Mouse (Mus musculus) hindbrain, embryonic 16.5 days (tissue): ENCODE measurements at regions not wholly inside any gene's neighbourhood (a gene's known extent, or its start where the extent isn't known, plus 50 kb on each side); places are given as distances from the start of the nearest gene placed in this dataset.

Source experiments
- ATAC-seq: fragments of 200-750 bp; cut with Nextera tagmentation; 2 replicates; pipeline ENCODE4 v1.8.0; 2017; ENCODE audit warnings: moderate TSS enrichment, moderate library complexity
- H3K27ac ChIP-seq: fragments of 300-500 bp; sonication (generic); 2 replicates; pipeline ENCODE4 v1.5.1; 2014; ENCODE audit warnings: low read depth, mild to moderate bottlenecking, control low read depth, low read length, moderate library complexity
- H3K27me3 ChIP-seq: fragments of 300-500 bp; sonication (generic); replicated peaks from 2 replicates; pipeline ENCODE4 v1.6.1; 2014; ENCODE audit warnings: low read length; ENCODE audit not compliant: control insufficient read depth, insufficient read depth
- H3K36me3 ChIP-seq: fragments of 300-500 bp; sonication (generic); 2 replicates; pipeline ENCODE4 v1.6.1; 2014; ENCODE audit warnings: mild to moderate bottlenecking, low read length, moderate library complexity, mixed read lengths; ENCODE audit not compliant: control insufficient read depth, insufficient read depth
- H3K4me1 ChIP-seq: fragments of 300-500 bp; sonication (generic); 2 replicates; pipeline ENCODE4 v1.6.1; 2014; ENCODE audit warnings: low read depth, low read length; ENCODE audit not compliant: control insufficient read depth, insufficient read depth
- H3K4me2 ChIP-seq: fragments of 300-500 bp; sonication (generic); 2 replicates; pipeline ENCODE4 v1.6.1; 2014; ENCODE audit warnings: mild to moderate bottlenecking, low read length, control low read depth, moderate library complexity
- H3K4me3 ChIP-seq: fragments of 300-500 bp; sonication (generic); 2 replicates; pipeline ENCODE4 v1.5.1; 2014; ENCODE audit warnings: mild to moderate bottlenecking, low read length, control low read depth, moderate library complexity
- H3K9ac ChIP-seq: fragments of 300-500 bp; sonication (generic); 2 replicates; pipeline ENCODE4 v1.6.1; 2014; ENCODE audit warnings: low read depth, mild to moderate bottlenecking, control low read depth, low read length, moderate library complexity
- H3K9me3 ChIP-seq: fragments of 300-500 bp; sonication (generic); 2 replicates; pipeline ENCODE4 v1.6.1; 2014; ENCODE audit warnings: mild to moderate bottlenecking, low read length, moderate library complexity; ENCODE audit not compliant: control insufficient read depth
- WGBS: fragments of 180-500 bp; shearing (Covaris S2); extraction: QIAGEN DNeasy Blood & Tissue Kit; methylation state at CpG from one replicate; pipeline ENCODE4 v1.1.7; 2014; 5-methylcytosine and 5-hydroxymethylcytosine counted together

- H3K27ac ChIP-seq: no peak overlapping the region
- no peaks in the 10 kb centered on the region for H3K36me3 ChIP-seq
- no peak overlapping the region for H3K9ac ChIP-seq
- no peaks in the 10 kb centered on the region for H3K9me3 ChIP-seq
- H3K4me2 ChIP-seq: no peak overlapping the region
- no peaks in the 10 kb centered on the region for H3K4me1 ChIP-seq
- no peak overlapping the region for H3K4me3 ChIP-seq
- WGBS: 91% methylated on average over 4 of the region's 4 CpGs
- H3K27me3 ChIP-seq: no peaks in the 10 kb centered on the region
- no peak for ATAC-seq
Observed at GRCm38 (mm10) chr6:51263595-51263994, 168.9 kb upstream of the Nfe2l3 start.

GRCm38 (mm10) chr6:51265329-51265728 is 167.1 kb upstream of the Nfe2l3 start:
- no peaks in the 10 kb centered on the region for H3K9me3 ChIP-seq
- H3K27ac ChIP-seq: no peak overlapping the region
- H3K4me2 ChIP-seq: no peak overlapping the region
- no peak for ATAC-seq
- no peak overlapping the region for H3K4me3 ChIP-seq
- 88% methylated on average over 3 of the region's 3 CpGs for WGBS
- no peaks in the 10 kb centered on the region for H3K36me3 ChIP-seq
- peaks cover 8% of the 10 kb centered on the region; the same call in 1 of the 2 replicates for H3K4me1 ChIP-seq
- H3K9ac ChIP-seq: no peak overlapping the region
- no peaks in the 10 kb centered on the region; the same call in 1 of the 2 replicates for H3K27me3 ChIP-seq

- ATAC-seq: no peak
- no peak overlapping the region for H3K4me2 ChIP-seq
- H3K36me3 ChIP-seq: no peaks in the 10 kb centered on the region
- peaks cover 12% of the 10 kb centered on the region; the same call in 1 of the 2 replicates for H3K4me1 ChIP-seq
- H3K4me3 ChIP-seq: no peak overlapping the region
- H3K27me3 ChIP-seq: no peaks in the 10 kb centered on the region; the same call in 1 of the 2 replicates
- no peak overlapping the region for H3K27ac ChIP-seq
- H3K9ac ChIP-seq: no peak overlapping the region
- 93% methylated on average over 6 of the region's 6 CpGs for WGBS
- no peaks in the 10 kb centered on the region for H3K9me3 ChIP-seq
Observed at GRCm38 (mm10) chr6:51266721-51267120, 165.7 kb upstream of the Nfe2l3 start.

GRCm38 (mm10) chr6:51267888-51268287 is 164.6 kb upstream of the Nfe2l3 start:
- Histone ChIP-seq H3K9me3 (no peaks in the 10 kb centered on the region), H3K4me1 (peaks cover 12% of the 10 kb centered on the region; the same call in 1 of the 2 replicates), H3K27ac (no peak overlapping the region), H3K36me3 (no peaks in the 10 kb centered on the region), H3K4me2 (no peak overlapping the region), H3K4me3 (no peak overlapping the region), H3K9ac (no peak overlapping the region), H3K27me3 (no peaks in the 10 kb centered on the region; the same call in 1 of the 2 replicates)
- WGBS: 85% methylated on average over 5 of the region's 5 CpGs
- ATAC-seq: no peak

GRCm38 (mm10) chr6:51268931-51269330 is 163.5 kb upstream of the Nfe2l3 start:
- no peak for ATAC-seq
- Histone ChIP-seq H3K4me3 (no peak overlapping the region), H3K27ac (no peak overlapping the region), H3K27me3 (no peaks in the 10 kb centered on the region; the same call in 1 of the 2 replicates), H3K9ac (no peak overlapping the region), H3K36me3 (no peaks in the 10 kb centered on the region), H3K4me1 (peaks cover 12% of the 10 kb centered on the region; the same call in 1 of the 2 replicates), H3K9me3 (no peaks in the 10 kb centered on the region), H3K4me2 (no peak overlapping the region)
- WGBS: 78% methylated on average over 5 of the region's 5 CpGs

- peak overlapping the region; percentile 91 for H3K4me2 ChIP-seq
- no peak for ATAC-seq
- H3K36me3 ChIP-seq: no peaks in the 10 kb centered on the region
- H3K9ac ChIP-seq: no peak overlapping the region
- no peaks in the 10 kb centered on the region for H3K9me3 ChIP-seq
- no peak overlapping the region for H3K27ac ChIP-seq
- H3K4me3 ChIP-seq: peak overlapping the region; percentile 79
- WGBS: 30% methylated on average over 10 of the region's 10 CpGs
- H3K27me3 ChIP-seq: no peaks in the 10 kb centered on the region; the same call in 1 of the 2 replicates
- H3K4me1 ChIP-seq: peaks cover 12% of the 10 kb centered on the region; the same call in 1 of the 2 replicates
Observed at GRCm38 (mm10) chr6:51269617-51270016, 162.9 kb upstream of the Nfe2l3 start.

- Histone ChIP-seq H3K4me3 (peak overlapping the region; percentile 79), H3K27ac (peak overlapping the region; percentile 29; the same call in 1 of the 2 replicates), H3K4me1 (peaks cover 12% of the 10 kb centered on the region; the same call in 1 of the 2 replicates), H3K9ac (peak overlapping the region; percentile 62), H3K36me3 (no peaks in the 10 kb centered on the region), H3K4me2 (peak overlapping the region; percentile 91), H3K27me3 (no peaks in the 10 kb centered on the region; the same call in 1 of the 2 replicates), H3K9me3 (no peaks in the 10 kb centered on the region)
- ATAC-seq: peak; percentile 91
- WGBS: under 1% methylated on average over 79 of the region's 80 CpGs
Observed at GRCm38 (mm10) chr6:51270216-51271127, 162.0 kb upstream of the Nfe2l3 start.

- Histone ChIP-seq H3K4me2 (peak overlapping the region; percentile 91), H3K27me3 (no peaks in the 10 kb centered on the region; the same call in 1 of the 2 replicates), H3K4me3 (peak overlapping the region; percentile 79), H3K27ac (peak overlapping the region; percentile 46; the same call in 1 of the 2 replicates), H3K36me3 (no peaks in the 10 kb centered on the region), H3K4me1 (peaks cover 12% of the 10 kb centered on the region; the same call in 1 of the 2 replicates), H3K9ac (peak overlapping the region; percentile 62), H3K9me3 (no peaks in the 10 kb centered on the region)
- 2% methylated on average over 17 of the region's 17 CpGs for WGBS
- peak; percentile 79; the same call in 1 of the 2 replicates for ATAC-seq
Observed at GRCm38 (mm10) chr6:51271128-51271480, 161.4 kb upstream of the Nfe2l3 start.

- WGBS: 73% methylated on average over 19 of the region's 19 CpGs
- H3K27ac ChIP-seq: peak overlapping the region; percentile 8; the same call in 1 of the 2 replicates
- H3K4me1 ChIP-seq: peaks cover 12% of the 10 kb centered on the region; the same call in 1 of the 2 replicates
- H3K4me2 ChIP-seq: peak overlapping the region; percentile 16; the same call in 1 of the 2 replicates
- H3K9ac ChIP-seq: no peak overlapping the region
- no peaks in the 10 kb centered on the region; the same call in 1 of the 2 replicates for H3K27me3 ChIP-seq
- H3K9me3 ChIP-seq: no peaks in the 10 kb centered on the region
- H3K4me3 ChIP-seq: no peak overlapping the region
- peak; percentile 18; the same call in 1 of the 2 replicates for ATAC-seq
- H3K36me3 ChIP-seq: no peaks in the 10 kb centered on the region
Observed at GRCm38 (mm10) chr6:51272136-51272736, 160.2 kb upstream of the Nfe2l3 start.
